Mouse (Mus musculus) MEL (cell line): ENCODE measurements around the gene Bin2. TPM values are rescaled to one million over a fixed set of nuclear protein-coding genes. Genes with fewer than 3 reads are reported as not detected.

Experiments
- DNase-seq: peaks from one replicate; pipeline ENCODE4 v3.0.0; 2011; ENCODE audit warnings: low read depth, low spot score
- H3K27ac ChIP-seq: 2 replicates; pipeline ENCODE4 v1.5.1; 2012; ENCODE audit warnings: low read depth, mild to moderate bottlenecking, control low read depth, low read length, moderate library complexity; ENCODE audit not compliant: control insufficient read depth
- H3K27me3 ChIP-seq, 2 experiments: fragments of 150-350 bp in 1 of 2; sonication (generic) in 1 of 2; 2 replicates each; pipeline ENCODE4 v1.6.1; 2012; ENCODE audit warnings: low read length in 2 of 2, mild to moderate bottlenecking in 2 of 2, improper control_type of control experiment in 1 of 2, moderate library complexity in 1 of 2; ENCODE audit not compliant: insufficient read depth in 2 of 2, control insufficient read depth in 1 of 2
- H3K36me3 ChIP-seq, 2 experiments: 2 replicates each; pipeline ENCODE4 v1.6.1; 2012 to 2014; ENCODE audit warnings: low read length in 2 of 2, improper control_type of control experiment in 1 of 2, inconsistent platforms in 1 of 2, mild to moderate bottlenecking in 1 of 2; ENCODE audit not compliant: insufficient read depth in 2 of 2, control insufficient read depth in 1 of 2
- H3K4me1 ChIP-seq, 2 experiments: fragments of 150-350 bp in 1 of 2; sonication (generic) in 1 of 2; 2 replicates each; pipeline ENCODE4 v1.6.1; 2012; ENCODE audit warnings: low read length in 2 of 2, improper control_type of control experiment in 1 of 2, mild to moderate bottlenecking in 1 of 2; ENCODE audit not compliant: insufficient read depth in 2 of 2, control insufficient read depth in 1 of 2
- H3K4me3 ChIP-seq, 2 experiments: fragments of 150-350 bp in 1 of 2; sonication (generic) in 1 of 2; 2 replicates each; pipeline ENCODE4 v1.5.1; 2012; ENCODE audit warnings: low read depth in 2 of 2, low read length in 2 of 2, mild to moderate bottlenecking in 2 of 2, moderate library complexity in 2 of 2, control low read depth in 1 of 2, improper control_type of control experiment in 1 of 2; ENCODE audit not compliant: control insufficient read depth in 1 of 2, insufficient read depth in 1 of 2
- H3K79me2 ChIP-seq: 2 replicates; pipeline ENCODE4 v1.6.1; 2012; ENCODE audit warnings: mild to moderate bottlenecking, low read length, moderate library complexity; ENCODE audit not compliant: control insufficient read depth, poor library complexity, insufficient read depth
- H3K9ac ChIP-seq: 2 replicates; pipeline ENCODE4 v1.6.1; 2012; ENCODE audit warnings: low read depth, mild to moderate bottlenecking, control low read depth, low read length, moderate library complexity; ENCODE audit not compliant: control insufficient read depth, poor library complexity, severe bottlenecking
- H3K9me3 ChIP-seq: fragments of 150-350 bp; sonication (generic); replicated peaks from 2 replicates; pipeline ENCODE4 v1.6.1; 2012; ENCODE audit warnings: mild to moderate bottlenecking, low read length, improper control_type of control experiment, moderate library complexity; ENCODE audit not compliant: insufficient read depth
- BHLHE40 ChIP-seq: IDR thresholded peaks from 2 replicates; pipeline ENCODE4 v1.6.1; 2012; ENCODE audit warnings: low read depth, mild to moderate bottlenecking, inconsistent platforms, low read length, improper control_type of control experiment, borderline replicate concordance
- CHD2 ChIP-seq: IDR thresholded peaks from 2 replicates; pipeline ENCODE4 v1.6.1; 2011; ENCODE audit warnings: low read length, improper control_type of control experiment
- ELF1 ChIP-seq: IDR thresholded peaks from 2 replicates; pipeline ENCODE4 v1.6.1; 2014; ENCODE audit warnings: low read depth, mild to moderate bottlenecking, inconsistent platforms, low read length, improper control_type of control experiment, moderate library complexity
- EP300 ChIP-seq, 2 experiments: IDR thresholded peaks; 2 replicates each; pipeline ENCODE4 v1.6.1; 2011; ENCODE audit warnings: improper control_type of control experiment in 2 of 2, low read length in 2 of 2, low read depth in 1 of 2, mild to moderate bottlenecking in 1 of 2
- JUND ChIP-seq: IDR thresholded peaks from 2 replicates; pipeline ENCODE4 v1.6.1; 2011; ENCODE audit warnings: low read depth, mild to moderate bottlenecking, improper control_type of control experiment, low read length
- KAT2A ChIP-seq: conservative IDR thresholded peaks from 2 replicates; pipeline ENCODE4 v1.6.1; 2012; ENCODE audit warnings: low read depth, low read length, improper control_type of control experiment, inconsistent platforms
- MXI1 ChIP-seq: IDR thresholded peaks from 2 replicates; pipeline ENCODE4 v1.6.1; 2011; ENCODE audit warnings: mild to moderate bottlenecking, low read depth, low read length, improper control_type of control experiment
- MYB ChIP-seq: IDR thresholded peaks from 2 replicates; pipeline ENCODE4 v1.6.1; 2011; ENCODE audit warnings: mild to moderate bottlenecking, low read depth, low read length, improper control_type of control experiment
- MYC ChIP-seq: IDR thresholded peaks from 2 replicates; pipeline ENCODE4 v1.6.1; 2011; ENCODE audit warnings: low read depth, mild to moderate bottlenecking, low read length, improper control_type of control experiment, moderate library complexity
- NELFE ChIP-seq: IDR thresholded peaks from 2 replicates; pipeline ENCODE4 v1.6.1; 2011; ENCODE audit warnings: low read depth, low read length, improper control_type of control experiment
- NRF1 ChIP-seq: IDR thresholded peaks from 2 replicates; pipeline ENCODE4 v1.6.1; 2014; ENCODE audit warnings: low read depth, mild to moderate bottlenecking, inconsistent platforms, low read length, improper control_type of control experiment, moderate library complexity; ENCODE audit not compliant: poor library complexity, insufficient read depth, severe bottlenecking
- POLR2A ChIP-seq, 2 experiments: IDR thresholded peaks; 2 replicates each; pipeline ENCODE4 v1.6.1; 2011 to 2012; ENCODE audit warnings: low read length in 2 of 2, mild to moderate bottlenecking in 2 of 2, control low read depth in 1 of 2, improper control_type of control experiment in 1 of 2, low read depth in 1 of 2, moderate library complexity in 1 of 2; ENCODE audit not compliant: control insufficient read depth in 1 of 2, insufficient read depth in 1 of 2, poor library complexity in 1 of 2
- POLR2AphosphoS2 ChIP-seq: IDR thresholded peaks from 2 replicates; pipeline ENCODE4 v1.6.1; 2011; ENCODE audit warnings: low read length, improper control_type of control experiment
- POLR2AphosphoS5 ChIP-seq: IDR thresholded peaks from 2 replicates; pipeline ENCODE4 v1.6.1; 2012; ENCODE audit warnings: low read depth, borderline replicate concordance, mild to moderate bottlenecking, inconsistent platforms, low read length, moderate library complexity, mixed read lengths
- RAD21 ChIP-seq: IDR thresholded peaks from 2 replicates; pipeline ENCODE4 v1.6.1; 2011; ENCODE audit warnings: mild to moderate bottlenecking, low read depth, low read length, improper control_type of control experiment
- SIN3A ChIP-seq: IDR thresholded peaks from 2 replicates; pipeline ENCODE4 v1.6.1; 2012; ENCODE audit warnings: low read length, improper control_type of control experiment, inconsistent platforms
- SMC3 ChIP-seq: IDR thresholded peaks from 2 replicates; pipeline ENCODE4 v1.6.1; 2011; ENCODE audit warnings: low read depth, low read length, improper control_type of control experiment
- TCF12 ChIP-seq: IDR thresholded peaks from 2 replicates; pipeline ENCODE4 v1.6.1; 2014; ENCODE audit warnings: low read depth, mild to moderate bottlenecking, inconsistent platforms, low read length, improper control_type of control experiment, moderate library complexity
- UBTF ChIP-seq: IDR thresholded peaks from 2 replicates; pipeline ENCODE4 v1.6.1; 2012; ENCODE audit warnings: low read depth, mild to moderate bottlenecking, inconsistent platforms, low read length, improper control_type of control experiment, moderate library complexity, borderline replicate concordance; ENCODE audit not compliant: insufficient read depth
- USF2 ChIP-seq, 2 experiments: IDR thresholded peaks; 2 replicates each; pipeline ENCODE4 v1.6.1; 2011 to 2012; ENCODE audit warnings: improper control_type of control experiment in 2 of 2, low read length in 2 of 2, borderline replicate concordance in 1 of 2, inconsistent platforms in 1 of 2, low read depth in 1 of 2, mild to moderate bottlenecking in 1 of 2; ENCODE audit not compliant: insufficient read depth in 1 of 2
- ZMIZ1 ChIP-seq: IDR thresholded peaks from 2 replicates; pipeline ENCODE4 v1.6.1; 2012; ENCODE audit warnings: low read depth, mild to moderate bottlenecking, inconsistent platforms, low read length, improper control_type of control experiment, moderate library complexity
- ZNF384 ChIP-seq: IDR thresholded peaks from 2 replicates; pipeline ENCODE4 v1.6.1; 2012; ENCODE audit warnings: low read depth, mild to moderate bottlenecking, inconsistent platforms, low read length, improper control_type of control experiment
- polyA plus RNA-seq, 2 experiments: library from polyadenylated mRNA; stranded (reverse) in 1 of 2; unstranded in 1 of 2; fragments of >175 nt in 1 of 2; fragments of >200 nt in 1 of 2; gene quantifications; 2 replicates each; pipeline versions ENCODE4 v1.2.1 to v1.2.4; 2012; ENCODE audit warnings: low replicate concordance in 2 of 2, low read depth in 1 of 2; ENCODE audit not compliant: insufficient read length in 2 of 2, insufficient read depth in 1 of 2, missing spikeins in 1 of 2
- total RNA-seq: library from RNA; depleted of rRNA; stranded (reverse); fragments of 300-350 nt; gene quantifications from 2 replicates; pipeline ENCODE4 v1.2.3, GENCODE M21; 2012

The Bin2 gene
- total and polyA plus RNA-seq, 3 experiments: 79.9 to 128 (median 106) TPM

DNA sequence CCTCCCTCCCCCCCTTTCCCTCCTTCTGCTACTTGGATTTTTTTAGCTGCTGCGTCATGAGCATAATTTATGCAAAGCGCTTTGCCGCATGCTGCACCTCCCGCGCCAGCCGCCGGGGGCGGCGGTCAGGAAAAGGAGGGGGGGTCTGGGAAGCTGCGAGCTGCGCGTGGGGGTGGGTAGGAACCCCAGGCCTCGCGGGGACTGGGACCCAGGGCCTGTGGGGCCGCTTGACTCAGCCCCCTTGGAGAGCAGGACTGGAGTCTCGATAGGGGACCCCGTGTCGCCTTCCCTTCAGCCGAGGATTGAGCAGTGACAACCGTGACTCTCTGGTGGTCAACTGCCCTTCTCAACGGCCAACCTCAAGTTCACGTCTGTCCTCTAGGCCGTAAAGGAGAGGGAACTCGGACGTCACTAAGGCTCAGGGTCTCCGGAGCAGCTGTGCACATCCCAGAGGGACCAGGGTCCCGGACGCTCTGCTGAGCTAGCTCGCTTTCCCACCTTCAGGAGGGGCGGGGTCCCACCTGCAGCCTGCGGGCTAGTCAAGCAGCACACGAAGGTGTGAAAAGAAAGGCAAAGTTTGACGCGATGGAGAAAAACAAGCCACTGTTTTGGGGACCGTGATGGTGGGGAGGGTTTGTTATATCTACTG, 69.2 kb downstream of the Bin2 start (continued):
- TF ChIP-seq UBTF: 0 out of 2 replicates have a peak, but pooled peaks have one; percentile 19
- TF ChIP-seq NRF1: no peak
- TF ChIP-seq KAT2A: no peak
- no peak for TF ChIP-seq POLR2AphosphoS2
- no peak for TF ChIP-seq ELF1
- TF ChIP-seq SIN3A: no peak
- no peak for TF ChIP-seq POLR2AphosphoS5
- TF ChIP-seq EP300 (IDR thresholded peaks at IDR 0.05; ENCODE audit: low read depth in 1 of 2, low read length in 2 of 2): no peak

DNA sequence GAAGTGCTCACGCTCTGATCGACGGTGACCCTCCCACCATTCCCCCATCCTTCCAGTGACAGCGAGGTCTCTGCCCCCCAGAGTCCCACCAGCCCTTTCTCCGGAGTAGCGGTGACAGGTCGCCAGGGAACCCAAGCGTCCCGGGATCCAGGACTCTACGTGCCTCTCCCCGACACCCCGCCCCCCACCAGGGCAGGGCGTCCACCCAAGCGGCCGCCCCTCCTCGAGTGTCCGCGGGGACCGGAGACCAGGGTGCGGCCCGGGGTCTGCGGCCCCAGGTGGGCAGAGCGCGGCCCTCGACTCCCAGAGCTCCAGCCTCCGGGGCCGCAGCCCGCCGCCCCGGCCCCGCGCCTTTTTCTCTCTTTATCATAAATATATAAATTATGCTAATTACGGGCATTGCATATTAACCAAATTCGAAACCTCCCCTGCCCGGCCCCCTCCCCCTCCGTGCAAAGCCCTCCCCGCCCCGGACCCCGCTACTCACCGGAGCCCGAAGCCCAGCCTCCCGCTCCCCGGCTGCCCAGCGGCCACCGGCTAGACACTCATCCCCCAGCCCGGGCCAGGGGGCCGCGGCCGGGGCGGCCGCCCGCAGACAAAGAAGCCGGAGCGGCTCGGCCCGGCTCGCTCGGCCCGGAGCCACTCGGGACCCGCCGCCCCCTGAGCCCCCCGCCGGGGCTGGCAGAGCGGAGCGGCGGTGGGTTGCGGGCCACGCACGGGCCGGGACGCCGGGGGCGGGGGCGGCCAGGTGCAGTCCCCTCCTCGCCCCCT, 69.9 kb downstream of the Bin2 start, which contains the start of gene Pou6f1:
Gene Pou6f1, minus strand, starts transcription at position 709 of the 771 bp plus-strand sequence.
- Histone ChIP-seq H3K4me3 (peak within 1 kb of the TSS; percentile 60 to 96), H3K27ac (no peak within 1 kb of the TSS), H3K36me3 (peaks cover 0 to 6% of the 10 kb centered on the region in 2 experiments; a peak in 1 of 4 replicates), H3K9ac (peak within 1 kb of the TSS; percentile 65), H3K9me3 (no peaks in the 10 kb centered on the region), H3K27me3 (peaks cover 0 to 4% of the 10 kb centered on the region in 2 experiments; a peak in 2 of 4 replicates), H3K4me1 (peaks cover 4 to 11% of the 10 kb centered on the region in 2 experiments), H3K79me2 (no peaks in the 10 kb centered on the region; the same call in 1 of the 2 replicates)
- DNase-seq: peak; percentile 54
- TF ChIP-seq UBTF (0 out of 2 replicates have a peak, but pooled peaks have one; percentile 65), SIN3A (peak; percentile 67), POLR2A (IDR thresholded peaks at IDR 0.05; ENCODE audit: control insufficient read depth in 1 of 2, insufficient read depth in 1 of 2, low read depth in 1 of 2, low read length in 2 of 2, poor library complexity in 1 of 2) (0 out of 4 replicates have a peak, but pooled peaks of 1 of the 2 experiments have one; percentile 11), NELFE (no peak)

DNA sequence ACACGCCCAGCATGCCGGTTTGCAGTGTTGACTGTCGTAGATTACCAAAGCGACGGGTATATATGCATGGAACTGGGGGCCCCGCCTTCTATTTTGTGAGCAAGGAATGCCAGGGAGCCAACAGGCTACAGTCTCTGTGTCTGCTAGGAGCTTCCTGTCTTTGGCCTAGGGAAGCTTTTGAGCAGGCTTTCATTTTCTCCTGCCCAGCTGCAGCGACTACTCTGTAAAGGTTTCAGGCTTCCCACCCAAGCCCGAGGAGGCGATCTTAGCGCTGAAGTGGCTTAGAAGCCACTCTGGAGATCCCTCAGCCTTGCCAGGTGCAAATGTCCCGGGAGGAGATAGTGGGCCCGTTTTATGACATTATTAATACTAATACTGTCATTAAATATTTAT, 70.5 kb downstream of the Bin2 start:
- no peak overlapping the region for H3K27ac ChIP-seq
- H3K4me3 ChIP-seq: peak overlapping the region; percentile 60 to 96
- peaks cover under 1 to 4% of the 10 kb centered on the region in 2 experiments; a peak in 3 of 4 replicates for H3K27me3 ChIP-seq
- peak; percentile 72 for DNase-seq
- TF ChIP-seq USF2 (IDR thresholded peaks at IDR 0.05; ENCODE audit: borderline replicate concordance in 1 of 2, insufficient read depth in 1 of 2, low read depth in 1 of 2, low read length in 2 of 2) (no peak), KAT2A (no peak), MYB (no peak), NRF1 (no peak), CHD2 (no peak), BHLHE40 (no peak), TCF12 (no peak), MXI1 (peak; percentile 61), ZNF384 (0 out of 2 replicates have a peak, but pooled peaks have one; percentile 3), RAD21 (no peak), SMC3 (no peak), MYC (no peak), JUND (no peak), ZMIZ1 (no peak), POLR2A (IDR thresholded peaks at IDR 0.05; ENCODE audit: control insufficient read depth in 1 of 2, insufficient read depth in 1 of 2, low read depth in 1 of 2, low read length in 2 of 2, poor library complexity in 1 of 2) (0 out of 4 replicates have a peak, but pooled peaks of 1 of the 2 experiments have one; percentile 16)
- H3K36me3 ChIP-seq: peaks cover 0 to 3% of the 10 kb centered on the region in 2 experiments; a peak in 1 of 4 replicates
- H3K79me2 ChIP-seq: no peaks in the 10 kb centered on the region; the same call in 1 of the 2 replicates
- H3K9ac ChIP-seq: peak overlapping the region; percentile 65
- no peaks in the 10 kb centered on the region for H3K9me3 ChIP-seq
- peaks cover 4 to 11% of the 10 kb centered on the region in 2 experiments for H3K4me1 ChIP-seq
